Comparison of ENCODE assay signal across 8 mouse cellular contexts in the genomic region with DNA sequence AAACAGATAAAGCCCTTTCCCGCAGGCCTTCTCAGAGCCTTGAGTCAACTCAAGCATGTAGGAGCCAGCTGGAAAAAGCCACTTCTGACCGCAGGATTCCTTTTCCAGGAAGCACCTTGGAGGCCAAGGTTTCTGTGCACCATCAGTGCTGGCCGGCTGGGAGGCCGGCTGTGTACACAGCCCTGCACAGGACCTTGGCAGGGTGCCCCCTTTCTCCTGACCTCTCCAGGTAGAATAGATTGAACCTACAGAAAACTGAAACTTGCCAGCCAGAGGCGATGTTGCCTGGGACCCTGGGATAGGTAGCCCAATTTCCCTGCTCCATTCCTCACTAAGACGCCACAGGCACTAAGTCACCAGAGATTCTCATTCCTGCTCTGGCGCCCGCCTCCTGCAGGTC. TPM values are rescaled to one million over a fixed set of nuclear protein-coding genes. Genes with fewer than 3 reads are reported as not detected.
A peak's percentile ranks its signal among the peaks of the same experiment; 100 is the strongest.
DNase-seq lines count a peak whose midpoint lies in the region; ATAC-seq lines count a peak whose summit lies in the region.

No protein-coding gene starts in this region.

- peak overlapping the region; percentile 67 for H3K4me2 ChIP-seq in liver, embryonic 12.5 days

- H3K9ac ChIP-seq in liver, embryonic 12.5 days, result no peak overlapping the region

- H3K9me3 ChIP-seq in liver, embryonic 12.5 days (replicated peaks), result no peaks in the 10 kb centered on the region

- WGBS in liver, embryonic 12.5 days (ENCODE audit: insufficient replicate concordance), result 67% methylated on average over 8 of the region's 8 CpGs

- H3K27me3 ChIP-seq in liver, embryonic 12.5 days (replicated peaks), result peaks cover 79% of the 10 kb centered on the region

- peaks cover 17% of the 10 kb centered on the region for H3K36me3 ChIP-seq in liver, embryonic 12.5 days

- H3K4me3 ChIP-seq in liver, embryonic 12.5 days, result no peak overlapping the region

- DNase-seq in embryo, embryonic 10 days (ENCODE audit: low spot score), result peak; percentile 11
- DNase-seq in embryo, embryonic 9.5 days (ENCODE audit: extremely low spot score), result no peak
- peak; percentile 67 for DNase-seq in testis, postnatal 10 days (ENCODE audit: low spot score)
- DNase-seq in testis, postnatal 14 days (ENCODE audit: low spot score), result no peak
- DNase-seq in retina, postnatal 1 day, result no peak
- no peak for DNase-seq in thymus, postnatal 4 days
- no peak for DNase-seq in right cerebral cortex, adult 18-20 months

- no peak overlapping the region for H3K27ac ChIP-seq in liver, embryonic 12.5 days

- no peak for ATAC-seq in liver, embryonic 12.5 days

- H3K4me1 ChIP-seq in liver, embryonic 12.5 days, result peaks cover 72% of the 10 kb centered on the region

RNA-seq across cellular contexts. Expression of gene Cdc42ep1, which starts 3.4 kb away (rescaled TPM):
- 17.6 and 18.1 TPM in 2 replicates for polyA plus RNA-seq in liver, embryonic 12.5 days (2016; fragmentation: Nextera tagmentation; extraction: Ambion mirVana)

RNA-seq across cellular contexts. Expression of gene Lgals2, which starts 9.5 kb away (rescaled TPM):
- polyA plus RNA-seq in liver, embryonic 12.5 days (2016; fragmentation: Nextera tagmentation; extraction: Ambion mirVana), result 7.0 and 9.5 TPM in 2 replicates

RNA-seq across cellular contexts. Expression of gene Gga1, which starts 31.1 kb away (rescaled TPM):
- polyA plus RNA-seq in liver, embryonic 12.5 days (2016; fragmentation: Nextera tagmentation; extraction: Ambion mirVana), result 32.2 and 33.5 TPM in 2 replicates

RNA-seq across cellular contexts. Expression of gene Card10, which starts 43.0 kb away (rescaled TPM):
- 2.3 and 2.5 TPM in 2 replicates for polyA plus RNA-seq in liver, embryonic 12.5 days (2016; fragmentation: Nextera tagmentation; extraction: Ambion mirVana)

RNA-seq across cellular contexts. Expression of gene Gm49510, which starts 53.6 kb away (rescaled TPM):
- 0.17 and 0.43 TPM in 2 replicates for polyA plus RNA-seq in liver, embryonic 12.5 days (2016; fragmentation: Nextera tagmentation; extraction: Ambion mirVana)

Comparison
In these comparisons a context has a peak if more than half of its experiments do, and no peak if none do; other contexts are left out.
1. DNase-seq: peak in embryo, embryonic 10 days (single experiment) and testis, postnatal 10 days (single experiment); none in embryo, embryonic 9.5 days (single experiment), testis, postnatal 14 days (single experiment), retina, postnatal 1 day (single experiment), thymus, postnatal 4 days (single experiment) and right cerebral cortex, adult 18-20 months (single experiment).